Mouse (Mus musculus) liver, embryonic 14.5 days (tissue): ENCODE results near the gene Arhgap42.

Source experiments
- CTCF ChIP-seq: IDR thresholded peaks from 2 replicates; pipeline ENCODE4 v1.5.1; 2016; ENCODE audit warnings: antibody characterized with exemption, low read depth, control low read depth
- EP300 ChIP-seq: IDR thresholded peaks from 2 replicates; pipeline ENCODE4 v1.6.1; 2016; ENCODE audit warnings: antibody characterized with exemption, low read depth

DNA sequence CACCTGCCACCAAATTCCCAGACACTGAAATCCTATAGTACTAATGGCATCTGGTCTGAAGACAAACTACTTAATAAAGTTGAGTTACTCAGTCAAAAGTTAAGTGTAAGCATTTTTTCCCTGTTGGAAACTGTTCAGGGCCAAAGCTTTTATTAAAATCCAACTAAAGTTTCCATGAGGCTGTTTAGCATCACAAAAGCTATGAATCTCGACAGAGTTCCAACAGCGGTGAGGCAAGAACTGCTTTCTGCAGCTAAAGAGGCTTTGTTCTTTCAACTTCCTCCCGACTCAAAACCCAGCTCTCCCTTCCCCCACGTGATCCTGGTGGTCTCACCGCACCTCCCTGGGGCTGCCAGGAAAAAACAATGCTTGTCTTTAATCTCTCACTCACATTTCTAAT is 211.5 kb downstream of the Arhgap42 start:
- no peak for TF ChIP-seq CTCF
- no peak for TF ChIP-seq EP300
